Mouse (Mus musculus) kidney, adult 2 months (tissue): ENCODE measurements around the gene Flad1.

Source experiments
- CTCF ChIP-seq: fragments of 200-500 bp; conservative IDR thresholded peaks from 2 replicates; pipeline ENCODE4 v1.5.1; 2011; ENCODE audit warnings: low read depth, mild to moderate bottlenecking, control low read depth, low read length, moderate library complexity, mixed read lengths; ENCODE audit not compliant: insufficient read depth, insufficient read length
- POLR2A ChIP-seq: fragments of 200-500 bp; IDR thresholded peaks from one replicate; pipeline ENCODE4 v1.6.1; 2011; ENCODE audit warnings: low read depth, low read length, control low read depth

DNA sequence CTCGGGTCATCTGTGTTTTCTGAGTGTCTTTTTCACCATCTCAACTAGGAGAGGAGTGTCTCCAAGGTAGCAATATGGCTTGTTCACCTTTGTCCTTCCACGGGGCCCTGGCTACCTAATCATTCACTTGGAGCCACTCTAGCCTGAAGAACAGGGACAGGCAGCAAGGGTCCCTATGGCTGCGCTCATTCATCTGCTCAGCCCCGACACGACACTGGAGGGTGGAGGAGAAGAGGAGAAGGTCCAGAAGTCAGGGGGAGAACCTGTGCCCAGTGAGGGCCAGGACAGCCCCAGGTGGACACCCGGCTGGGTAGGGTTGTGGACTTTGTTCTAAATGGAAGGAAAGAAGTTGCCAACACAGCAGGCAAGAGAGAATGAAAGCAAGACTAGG, 56.2 kb downstream of the Flad1 start:
- TF ChIP-seq CTCF (no peak), POLR2A (no peak)
